Mouse (Mus musculus): ENCODE results near the gene Vmn2r70. TPM values are rescaled to one million over a fixed set of nuclear protein-coding genes. Genes with fewer than 3 reads are reported as not detected.

Gene Vmn2r70
- polyA plus RNA-seq (2014; fragmentation: Nextera tagmentation; extraction: Ambion mirVana) = not detected in 2 replicates

- no peak for TF ChIP-seq CTCF (IDR thresholded peaks at IDR 0.05; ENCODE audit: low read depth)
- Histone ChIP-seq H3K9ac (no peak within 1 kb of the TSS), H3K4me3 (ENCODE audit: low read depth, low read length) (no peak within 1 kb of the TSS), H3K4me1 (ENCODE audit: insufficient read depth) (no peaks in the 10 kb centered on the region), H3K27ac (ENCODE audit: low read depth) (no peak within 1 kb of the TSS), H3K36me3 (ENCODE audit: insufficient read depth) (no peaks in the 10 kb centered on the region), H3K9me3 (ENCODE audit: low read depth, low read length) (no peaks in the 10 kb centered on the region), H3K27me3 (ENCODE audit: insufficient read depth, low read length) (no peaks in the 10 kb centered on the region), H3K4me2 (no peak within 1 kb of the TSS)
- ATAC-seq (ENCODE audit: insufficient read depth) (no peak), DNase-seq (no peak)
- WGBS = 82% methylated on average over 2 of the region's 2 CpGs
Observed at GRCm38 (mm10) chr7:85569092-85569491, at the start of gene Vmn2r70. Vmn2r70 (minus strand) TSS chr7:85569192.

GRCm38 (mm10) chr7:85562787-85563186 lies 6.2 kb downstream of the Vmn2r70 start, which contains the start of gene Vmn2r71:
Vmn2r71 (plus strand) TSS chr7:85563087.
- Histone ChIP-seq H3K4me3 (ENCODE audit: low read depth, low read length) (no peak within 1 kb of the TSS), H3K4me2 (no peak within 1 kb of the TSS), H3K27ac (ENCODE audit: low read depth) (no peak within 1 kb of the TSS), H3K4me1 (ENCODE audit: insufficient read depth) (no peaks in the 10 kb centered on the region), H3K9ac (no peak within 1 kb of the TSS), H3K9me3 (ENCODE audit: low read depth, low read length) (0 out of 2 replicates have a peak, but pooled peaks cover 3% of the 10 kb centered on the region), H3K36me3 (ENCODE audit: insufficient read depth) (no peaks in the 10 kb centered on the region), H3K27me3 (ENCODE audit: insufficient read depth, low read length) (no peaks in the 10 kb centered on the region)
- WGBS = 71% methylated on average over 5 of the region's 5 CpGs
- ATAC-seq (ENCODE audit: insufficient read depth) (no peak), DNase-seq (no peak)
- TF ChIP-seq CTCF (IDR thresholded peaks at IDR 0.05; ENCODE audit: low read depth) = no peak

GRCm38 (mm10) chr7:85543118-85543517 lies 25.9 kb downstream of the Vmn2r70 start:
- no peak for TF ChIP-seq CTCF (IDR thresholded peaks at IDR 0.05; ENCODE audit: low read depth)
- H3K4me3 ChIP-seq (ENCODE audit: low read depth, low read length) = no peak overlapping the region
- no peaks in the 10 kb centered on the region for H3K4me1 ChIP-seq (ENCODE audit: insufficient read depth)
- WGBS = 60% methylated on average over 2 of the region's 2 CpGs
- no peak overlapping the region for H3K27ac ChIP-seq (ENCODE audit: low read depth)
- DNase-seq (no peak), ATAC-seq (ENCODE audit: insufficient read depth) (no peak)
- H3K9ac ChIP-seq = no peak overlapping the region
- 0 out of 2 replicates have a peak, but pooled peaks cover 1% of the 10 kb centered on the region for H3K9me3 ChIP-seq (ENCODE audit: low read depth, low read length)
- no peaks in the 10 kb centered on the region for H3K36me3 ChIP-seq (ENCODE audit: insufficient read depth)
- no peaks in the 10 kb centered on the region for H3K27me3 ChIP-seq (ENCODE audit: insufficient read depth, low read length)
- H3K4me2 ChIP-seq = no peak overlapping the region

- no peak overlapping the region for H3K4me3 ChIP-seq (ENCODE audit: low read depth, low read length)
- 87% methylated on average over 2 of the region's 2 CpGs for WGBS
- no peaks in the 10 kb centered on the region for H3K36me3 ChIP-seq (ENCODE audit: insufficient read depth)
- no peaks in the 10 kb centered on the region for H3K27me3 ChIP-seq (ENCODE audit: insufficient read depth, low read length)
- H3K9me3 ChIP-seq (ENCODE audit: low read depth, low read length) = peaks cover 4% of the 10 kb centered on the region; the same call in 1 of the 2 replicates
- H3K4me1 ChIP-seq (ENCODE audit: insufficient read depth) = no peaks in the 10 kb centered on the region
- no peak overlapping the region for H3K4me2 ChIP-seq
- H3K27ac ChIP-seq (ENCODE audit: low read depth) = no peak overlapping the region
- no peak for TF ChIP-seq CTCF (IDR thresholded peaks at IDR 0.05; ENCODE audit: low read depth)
- ATAC-seq (ENCODE audit: insufficient read depth) (no peak), DNase-seq (no peak)
- H3K9ac ChIP-seq = no peak overlapping the region
Observed at GRCm38 (mm10) chr7:85542108-85542507, 26.9 kb downstream of the Vmn2r70 start.

Other genes with a start within 250 kb of the Vmn2r70 start
- not detected in 2 replicates for gene Vmn2r69, start 153.3 kb downstream of the Vmn2r70 start, polyA plus RNA-seq (2014; fragmentation: Nextera tagmentation; extraction: Ambion mirVana)
- gene Vmn2r71, start 6.1 kb downstream of the Vmn2r70 start, polyA plus RNA-seq (2014; fragmentation: Nextera tagmentation; extraction: Ambion mirVana) = not detected in 2 replicates
- not detected in 2 replicates for gene Vmn2r72, start 185.9 kb upstream of the Vmn2r70 start, polyA plus RNA-seq (2014; fragmentation: Nextera tagmentation; extraction: Ambion mirVana)

Data from lung, embryonic 14.5 days (tissue).